Mouse (Mus musculus) stomach, postnatal 0 days (tissue): ENCODE data around the gene Hnrnpa1.

Source experiments
- CTCF ChIP-seq: IDR thresholded peaks from 2 replicates; pipeline ENCODE4 v1.5.1; 2016; ENCODE audit warnings: antibody characterized with exemption, low read depth, mild to moderate bottlenecking, moderate library complexity
- EP300 ChIP-seq: optimal IDR thresholded peaks from 2 replicates; pipeline ENCODE3; 2016; ENCODE audit warnings: antibody characterized with exemption

- TF ChIP-seq CTCF (no peak), EP300 (no peak)
Measured at GRCm38 (mm10) chr15:103227022-103227421, 13.2 kb upstream of the Hnrnpa1 start.
